Comparison of ENCODE assay signal across 9 mouse cellular contexts in genomic region chr13:98891443-98891842, GRCm38 (mm10). TPM values are rescaled to one million over a fixed set of nuclear protein-coding genes. Genes with fewer than 3 reads are reported as not detected.
DNase-seq lines count a peak whose midpoint lies in the region; ATAC-seq lines count a peak whose summit lies in the region.
"Had no signal": no experiment of that assay in that cellular context is flagged by ENCODE, and none has a peak within 500 bp of the region (broad histone marks: within the 10 kb centered on the region; RNA-seq: fewer than 3 reads in every experiment).

No protein-coding gene starts in this region.

- H3K27ac ChIP-seq in heart, embryonic 13.5 days (replicated peaks) = no peak overlapping the region; the same call in 1 of the 2 replicates
- H3K27ac ChIP-seq in embryonic facial prominence, embryonic 10.5 days (replicated peaks) = no peak overlapping the region
- no peak overlapping the region for H3K27ac ChIP-seq in hindbrain, embryonic 13.5 days
- no peak overlapping the region for H3K27ac ChIP-seq in midbrain, embryonic 12.5 days (replicated peaks)

- peaks cover 22% of the 10 kb centered on the region for H3K36me3 ChIP-seq in heart, embryonic 13.5 days
- H3K36me3 ChIP-seq in embryonic facial prominence, embryonic 10.5 days (replicated peaks) = peaks cover 35% of the 10 kb centered on the region
- H3K36me3 ChIP-seq in hindbrain, embryonic 13.5 days = peaks cover 13% of the 10 kb centered on the region
- peaks cover 13% of the 10 kb centered on the region for H3K36me3 ChIP-seq in midbrain, embryonic 12.5 days

- H3K4me1 ChIP-seq in heart, embryonic 13.5 days = peaks cover 55% of the 10 kb centered on the region
- H3K4me1 ChIP-seq in embryonic facial prominence, embryonic 10.5 days = peaks cover 39% of the 10 kb centered on the region
- H3K4me1 ChIP-seq in hindbrain, embryonic 13.5 days (replicated peaks) = peaks cover 56% of the 10 kb centered on the region
- peaks cover 35% of the 10 kb centered on the region for H3K4me1 ChIP-seq in midbrain, embryonic 12.5 days

- H3K27me3 ChIP-seq in heart, embryonic 13.5 days (replicated peaks) = no peaks in the 10 kb centered on the region
- no peaks in the 10 kb centered on the region for H3K27me3 ChIP-seq in embryonic facial prominence, embryonic 10.5 days (replicated peaks; ENCODE audit: low read depth, poor library complexity, severe bottlenecking)
- no peaks in the 10 kb centered on the region for H3K27me3 ChIP-seq in hindbrain, embryonic 13.5 days
- H3K27me3 ChIP-seq in midbrain, embryonic 12.5 days = no peaks in the 10 kb centered on the region
- H3K27me3 ChIP-seq: CH12.LX had no signal

- no peak for ATAC-seq in heart, embryonic 13.5 days (ENCODE audit: extremely low read depth, insufficient number of reproducible peaks, low FRiP score, low TSS enrichment)
- ATAC-seq in hindbrain, embryonic 13.5 days (ENCODE audit: low FRiP score) = no peak
- ATAC-seq in midbrain, embryonic 12.5 days (ENCODE audit: low FRiP score, low read depth) = no peak

- no peak for DNase-seq in heart, adult 9 months (ENCODE audit: low spot score in 2 of 2)
- no peak for DNase-seq in embryonic facial prominence, embryonic 10.5 days (ENCODE audit: low spot score)
- DNase-seq in left cerebral cortex, adult 8-10 months (ENCODE audit: low spot score in 2 of 2) = no peak
- no peak for DNase-seq in left cerebral cortex, adult 18-20 months (ENCODE audit: low spot score in 2 of 2)
- DNase-seq in urinary bladder, adult 18-20 months (ENCODE audit: low spot score in 2 of 2) = no peak

- 30% methylated on average over 8 of the region's 8 CpGs for WGBS in heart, embryonic 13.5 days
- WGBS in embryonic facial prominence, embryonic 10.5 days = 39% methylated on average over 8 of the region's 8 CpGs
- WGBS in hindbrain, embryonic 13.5 days = 23% methylated on average over 8 of the region's 8 CpGs
- WGBS in midbrain, embryonic 12.5 days = 38% methylated on average over 8 of the region's 8 CpGs

- no peaks in the 10 kb centered on the region for H3K9me3 ChIP-seq in heart, embryonic 13.5 days
- no peaks in the 10 kb centered on the region for H3K9me3 ChIP-seq in embryonic facial prominence, embryonic 10.5 days
- no peaks in the 10 kb centered on the region for H3K9me3 ChIP-seq in hindbrain, embryonic 13.5 days
- no peaks in the 10 kb centered on the region for H3K9me3 ChIP-seq in midbrain, embryonic 12.5 days

- peak overlapping the region; percentile 80 for H3K4me3 ChIP-seq in heart, embryonic 13.5 days
- H3K4me3 ChIP-seq in embryonic facial prominence, embryonic 10.5 days = peak overlapping the region; percentile 92
- H3K4me3 ChIP-seq in hindbrain, embryonic 13.5 days = peak overlapping the region; percentile 78
- H3K4me3 ChIP-seq in midbrain, embryonic 12.5 days = peak overlapping the region; percentile 88; the same call in 1 of the 2 replicates

- H3K9ac ChIP-seq in heart, embryonic 13.5 days = peak overlapping the region; percentile 93
- H3K9ac ChIP-seq in hindbrain, embryonic 13.5 days = no peak overlapping the region
- H3K9ac ChIP-seq in midbrain, embryonic 12.5 days (replicated peaks) = no peak overlapping the region

- peak overlapping the region; percentile 92 for H3K4me2 ChIP-seq in heart, embryonic 13.5 days
- peak overlapping the region; percentile 92 for H3K4me2 ChIP-seq in hindbrain, embryonic 13.5 days
- peak overlapping the region; percentile 72 for H3K4me2 ChIP-seq in midbrain, embryonic 12.5 days (replicated peaks)

RNA-seq across cellular contexts. Expression of gene Tnpo1, which starts 34.7 kb away (rescaled TPM):
- polyA plus RNA-seq in heart, embryonic 13.5 days (2015; fragmentation: Nextera tagmentation; extraction: Ambion mirVana) = 36.9 and 39.6 TPM in 2 replicates
- polyA plus RNA-seq in embryonic facial prominence, embryonic 10.5 days (2016; fragmentation: Nextera tagmentation; extraction: Ambion mirVana) = 78.0 and 79.7 TPM in 2 replicates
- polyA plus RNA-seq in hindbrain, embryonic 13.5 days (2015; fragmentation: Nextera tagmentation; extraction: Ambion mirVana) = 59.5 and 62.5 TPM in 2 replicates
- polyA plus RNA-seq in midbrain, embryonic 12.5 days (2016; fragmentation: Nextera tagmentation; extraction: Ambion mirVana) = 86.9 and 93.2 TPM in 2 replicates
- 10 to 100 TPM; 51.7 to 66.2 (median 62.7) TPM for total RNA-seq in left cerebral cortex, adult 8-10 months (2022)
- 10 to 100 TPM; 63.1 to 65.1 TPM for total RNA-seq in left cerebral cortex, adult 18-20 months (2021)
